Mouse (Mus musculus): ENCODE results near the gene Cnpy1. TPM values are rescaled to one million over a fixed set of nuclear protein-coding genes. Genes with fewer than 3 reads are reported as not detected.

The Cnpy1 gene
- polyA plus RNA-seq, 1 experiment from 2014 or later: 0.42 TPM

- no peak for ATAC-seq (ENCODE audit: low FRiP score)
- H3K4me2 ChIP-seq: no peak overlapping the region
- 85% methylated on average over 5 of the region's 5 CpGs for WGBS
These were observed 6.7 kb downstream of the Cnpy1 start for GRCm38 (mm10) chr5:28238876-28239275.

GRCm38 (mm10) chr5:28238152-28238551 is 7.5 kb downstream of the Cnpy1 start:
- Histone ChIP-seq H3K27ac (replicated peaks) (no peak overlapping the region), H3K27me3 (replicated peaks) (no peaks in the 10 kb centered on the region), H3K4me3 (replicated peaks) (no peak overlapping the region), H3K4me1 (no peaks in the 10 kb centered on the region), H3K36me3 (no peaks in the 10 kb centered on the region), H3K4me2 (no peak overlapping the region), H3K9me3 (replicated peaks) (no peaks in the 10 kb centered on the region), H3K9ac (replicated peaks) (no peak overlapping the region)
- ATAC-seq (ENCODE audit: low FRiP score): no peak
- WGBS: 23% methylated on average over 4 of the region's 4 CpGs

More at GRCm38 (mm10) chr5:28238876-28239275, 6.7 kb downstream of the Cnpy1 start:
- Histone ChIP-seq H3K27ac (replicated peaks) (no peak overlapping the region), H3K9me3 (replicated peaks) (no peaks in the 10 kb centered on the region), H3K4me1 (no peaks in the 10 kb centered on the region), H3K4me3 (replicated peaks) (no peak overlapping the region), H3K36me3 (no peaks in the 10 kb centered on the region), H3K27me3 (replicated peaks) (no peaks in the 10 kb centered on the region), H3K9ac (replicated peaks) (no peak overlapping the region)

GRCm38 (mm10) chr5:28237715-28238114 is 7.9 kb downstream of the Cnpy1 start:
- ATAC-seq (ENCODE audit: low FRiP score): no peak

GRCm38 (mm10) chr5:28237055-28237454 is 8.6 kb downstream of the Cnpy1 start:
- H3K4me2 ChIP-seq: no peak overlapping the region
- H3K27ac ChIP-seq (replicated peaks): no peak overlapping the region
- H3K4me3 ChIP-seq (replicated peaks): no peak overlapping the region
- H3K9me3 ChIP-seq (replicated peaks): no peaks in the 10 kb centered on the region
- 44% methylated on average over 4 of the region's 4 CpGs for WGBS
- no peaks in the 10 kb centered on the region for H3K4me1 ChIP-seq
- H3K36me3 ChIP-seq: no peaks in the 10 kb centered on the region
- no peak for ATAC-seq (ENCODE audit: low FRiP score)
- H3K9ac ChIP-seq (replicated peaks): no peak overlapping the region
- H3K27me3 ChIP-seq (replicated peaks): no peaks in the 10 kb centered on the region

More at GRCm38 (mm10) chr5:28237715-28238114, 7.9 kb downstream of the Cnpy1 start:
- Histone ChIP-seq H3K4me2 (no peak overlapping the region), H3K27me3 (replicated peaks) (no peaks in the 10 kb centered on the region), H3K27ac (replicated peaks) (no peak overlapping the region), H3K9me3 (replicated peaks) (no peaks in the 10 kb centered on the region), H3K36me3 (no peaks in the 10 kb centered on the region), H3K4me3 (replicated peaks) (no peak overlapping the region), H3K9ac (replicated peaks) (no peak overlapping the region), H3K4me1 (no peaks in the 10 kb centered on the region)
- WGBS: 83% methylated on average over 2 of the region's 2 CpGs

GRCm38 (mm10) chr5:28236098-28236497 is 9.5 kb downstream of the Cnpy1 start:
- no peak overlapping the region for H3K27ac ChIP-seq (replicated peaks)
- no peak overlapping the region for H3K9ac ChIP-seq (replicated peaks)
- 49% methylated on average over 6 of the region's 6 CpGs for WGBS
- H3K36me3 ChIP-seq: no peaks in the 10 kb centered on the region
- no peaks in the 10 kb centered on the region for H3K27me3 ChIP-seq (replicated peaks)
- H3K4me3 ChIP-seq (replicated peaks): no peak overlapping the region
- H3K4me1 ChIP-seq: no peaks in the 10 kb centered on the region
- ATAC-seq (ENCODE audit: low FRiP score): no peak
- no peaks in the 10 kb centered on the region for H3K9me3 ChIP-seq (replicated peaks)
- no peak overlapping the region for H3K4me2 ChIP-seq

GRCm38 (mm10) chr5:28232101-28232500 is 13.5 kb downstream of the Cnpy1 start:
- Histone ChIP-seq H3K9me3 (replicated peaks) (no peaks in the 10 kb centered on the region), H3K4me2 (no peak overlapping the region), H3K4me1 (no peaks in the 10 kb centered on the region), H3K27me3 (replicated peaks) (no peaks in the 10 kb centered on the region), H3K36me3 (no peaks in the 10 kb centered on the region), H3K4me3 (replicated peaks) (no peak overlapping the region), H3K27ac (replicated peaks) (no peak overlapping the region), H3K9ac (replicated peaks) (no peak overlapping the region)
- ATAC-seq (ENCODE audit: low FRiP score): no peak
- WGBS: 67% methylated on average over 3 of the region's 3 CpGs

- WGBS: 80% methylated on average over 1 of the region's 1 CpGs
- H3K4me3 ChIP-seq (replicated peaks): no peak overlapping the region
- H3K9ac ChIP-seq (replicated peaks): no peak overlapping the region
- H3K36me3 ChIP-seq: no peaks in the 10 kb centered on the region
- no peaks in the 10 kb centered on the region for H3K4me1 ChIP-seq
- no peak overlapping the region for H3K4me2 ChIP-seq
- H3K27ac ChIP-seq (replicated peaks): no peak overlapping the region
- no peak for ATAC-seq (ENCODE audit: low FRiP score)
- no peaks in the 10 kb centered on the region for H3K9me3 ChIP-seq (replicated peaks)
- peaks cover 5% of the 10 kb centered on the region; the same call in 1 of the 2 replicates for H3K27me3 ChIP-seq (replicated peaks)
These were observed 26.0 kb downstream of the Cnpy1 start for GRCm38 (mm10) chr5:28219596-28219995.

- Histone ChIP-seq H3K36me3 (no peaks in the 10 kb centered on the region), H3K9ac (replicated peaks) (no peak overlapping the region), H3K9me3 (replicated peaks) (no peaks in the 10 kb centered on the region), H3K4me3 (replicated peaks) (no peak overlapping the region), H3K27ac (replicated peaks) (no peak overlapping the region), H3K27me3 (replicated peaks) (peaks cover 54% of the 10 kb centered on the region), H3K4me1 (peaks cover 15% of the 10 kb centered on the region), H3K4me2 (no peak overlapping the region)
- 67% methylated on average over 2 of the region's 2 CpGs for WGBS
- ATAC-seq (ENCODE audit: low FRiP score): no peak
These were observed 32.2 kb downstream of the Cnpy1 start for GRCm38 (mm10) chr5:28213441-28213840.

GRCm38 (mm10) chr5:28211651-28212310 is 33.8 kb downstream of the Cnpy1 start:
- WGBS: 3% methylated on average over 15 of the region's 15 CpGs
- no peak overlapping the region for H3K4me2 ChIP-seq
- peaks cover 15% of the 10 kb centered on the region for H3K4me1 ChIP-seq
- H3K9ac ChIP-seq (replicated peaks): no peak overlapping the region
- H3K27me3 ChIP-seq (replicated peaks): peaks cover 67% of the 10 kb centered on the region
- H3K27ac ChIP-seq (replicated peaks): no peak overlapping the region
- H3K9me3 ChIP-seq (replicated peaks): no peaks in the 10 kb centered on the region
- no peak for ATAC-seq (ENCODE audit: low FRiP score)
- H3K36me3 ChIP-seq: no peaks in the 10 kb centered on the region
- H3K4me3 ChIP-seq (replicated peaks): no peak overlapping the region

GRCm38 (mm10) chr5:28210591-28211550 is 34.7 kb downstream of the Cnpy1 start:
- 2% methylated on average over 29 of the region's 29 CpGs for WGBS
- ATAC-seq (ENCODE audit: low FRiP score): no peak
- H3K9ac ChIP-seq (replicated peaks): no peak overlapping the region
- peaks cover 74% of the 10 kb centered on the region for H3K27me3 ChIP-seq (replicated peaks)
- peak overlapping the region; percentile 59 for H3K4me2 ChIP-seq
- peaks cover 15% of the 10 kb centered on the region for H3K4me1 ChIP-seq
- H3K36me3 ChIP-seq: no peaks in the 10 kb centered on the region
- H3K4me3 ChIP-seq (replicated peaks): no peak overlapping the region; the same call in 1 of the 2 replicates
- no peaks in the 10 kb centered on the region for H3K9me3 ChIP-seq (replicated peaks)
- no peak overlapping the region for H3K27ac ChIP-seq (replicated peaks)

GRCm38 (mm10) chr5:28209549-28210431 is 35.8 kb downstream of the Cnpy1 start:
- 0 out of 2 replicates have a peak, but pooled peaks have one; percentile 41 for ATAC-seq (ENCODE audit: low FRiP score)
- H3K4me2 ChIP-seq: peak overlapping the region; percentile 59
- H3K27me3 ChIP-seq (replicated peaks): peaks cover 78% of the 10 kb centered on the region
- no peaks in the 10 kb centered on the region for H3K36me3 ChIP-seq
- H3K4me1 ChIP-seq: peaks cover 15% of the 10 kb centered on the region
- under 1% methylated on average over 79 of the region's 80 CpGs for WGBS
- 0 out of 2 replicates have a peak overlapping the region, but pooled peaks have one; percentile 0 for H3K9ac ChIP-seq (replicated peaks)
- peak overlapping the region; percentile 36 for H3K4me3 ChIP-seq (replicated peaks)
- H3K9me3 ChIP-seq (replicated peaks): no peaks in the 10 kb centered on the region
- no peak overlapping the region for H3K27ac ChIP-seq (replicated peaks)
